Mouse (Mus musculus) midbrain, postnatal 0 days (tissue): ENCODE results near the gene 4930426L09Rik. TPM values are rescaled to one million over a fixed set of nuclear protein-coding genes. Genes with fewer than 3 reads are reported as not detected.
"Not testable (repeated sequence)": the region's sequence is repeated elsewhere in the genome, so short reads cannot be mapped to it uniquely, and the experiment has no call there.

ENCODE experiments used
- ATAC-seq: fragments of 200-750 bp; cut with Nextera tagmentation; 2 replicates; pipeline ENCODE4 v1.8.0; 2017; ENCODE audit warnings: moderate number of reproducible peaks, mild to moderate bottlenecking, moderate TSS enrichment, moderate library complexity; ENCODE audit not compliant: low FRiP score
- DNase-seq: peaks from one replicate; pipeline ENCODE4 v3.0.0-alpha.2; 2015; ENCODE audit warnings: low spot score
- H3K27ac ChIP-seq: fragments of 300-500 bp; sonication (generic); 2 replicates; pipeline ENCODE4 v1.5.1; 2014; ENCODE audit warnings: low read depth, mild to moderate bottlenecking, low read length, mixed read lengths
- H3K27me3 ChIP-seq: fragments of 300-500 bp; sonication (generic); 2 replicates; pipeline ENCODE4 v1.6.1; 2014; ENCODE audit warnings: low read length, control low read depth, mixed read lengths; ENCODE audit not compliant: insufficient read depth
- H3K36me3 ChIP-seq: fragments of 300-500 bp; sonication (generic); 2 replicates; pipeline ENCODE4 v1.6.1; 2014; ENCODE audit warnings: low read length, control low read depth, mixed read lengths; ENCODE audit not compliant: insufficient read depth
- H3K4me1 ChIP-seq: fragments of 300-500 bp; sonication (generic); 2 replicates; pipeline ENCODE4 v1.6.1; 2014; ENCODE audit warnings: mild to moderate bottlenecking, control low read depth, antibody characterized with exemption, low read length, mixed read lengths; ENCODE audit not compliant: insufficient read depth
- H3K4me2 ChIP-seq: fragments of 300-500 bp; sonication (generic); 2 replicates; pipeline ENCODE4 v1.6.1; 2014; ENCODE audit warnings: low read depth, mild to moderate bottlenecking, low read length, mixed read lengths; ENCODE audit not compliant: poor library complexity, severe bottlenecking
- H3K4me3 ChIP-seq: fragments of 300-500 bp; sonication (generic); 2 replicates; pipeline ENCODE4 v1.5.1; 2014; ENCODE audit warnings: low read depth, mild to moderate bottlenecking, low read length, moderate library complexity
- H3K9ac ChIP-seq: fragments of 300-500 bp; sonication (generic); replicated peaks from 2 replicates; pipeline ENCODE4 v1.6.1; 2014; ENCODE audit warnings: mild to moderate bottlenecking, low read length, moderate library complexity, mixed read lengths; ENCODE audit not compliant: poor library complexity, severe bottlenecking
- H3K9me3 ChIP-seq: fragments of 300-500 bp; sonication (generic); 2 replicates; pipeline ENCODE4 v1.6.1; 2016; ENCODE audit warnings: low read length, control low read depth
- CTCF ChIP-seq: IDR thresholded peaks from 2 replicates; pipeline ENCODE4 v1.5.1; 2016; ENCODE audit warnings: antibody characterized with exemption, mild to moderate bottlenecking
- WGBS: fragments of 180-500 bp; shearing (Covaris S2); extraction: QIAGEN DNeasy Blood & Tissue Kit; methylation state at CpG from one replicate; pipeline ENCODE4 v1.1.7; 2014; 5-methylcytosine and 5-hydroxymethylcytosine counted together
- polyA plus RNA-seq: library from polyadenylated mRNA; unstranded; fragments of >200 nt; fragmentation: Nextera tagmentation; extraction: Ambion mirVana; gene quantifications from 2 replicates; pipeline ENCODE4 v1.2.1, GENCODE M21; 2015
- total RNA-seq: library from RNA; depleted of rRNA; stranded (reverse); fragments of >200 nt; gene quantifications from 2 replicates; pipeline ENCODE4 v1.2.3, GENCODE M21; 2014

The 4930426L09Rik gene
- total and polyA plus RNA-seq, 2 experiments from 2014 or later, result 0.41 to 1.1 TPM

- Histone ChIP-seq H3K4me1 (no peaks in the 10 kb centered on the region; the same call in 1 of the 2 replicates), H3K36me3 (no peaks in the 10 kb centered on the region), H3K4me3 (peak overlapping the region; percentile 89), H3K4me2 (peak overlapping the region; percentile 95), H3K27ac (no peak overlapping the region), H3K27me3 (no peaks in the 10 kb centered on the region), H3K9me3 (no peaks in the 10 kb centered on the region), H3K9ac (peak overlapping the region; percentile 75)
- peak; percentile 3; the same call in 1 of the 2 replicates for TF ChIP-seq CTCF
- ATAC-seq, result no peak
- no peak for DNase-seq
- 1% methylated on average over 25 of the region's 25 CpGs for WGBS
Measured at GRCm38 (mm10) chr2:18996451-18997211, 1.5 kb upstream of the 4930426L09Rik start.

GRCm38 (mm10) chr2:18997387-18997971 is 664 bp upstream of the 4930426L09Rik start:
- ATAC-seq (peak; percentile 69), DNase-seq (peak; percentile 38)
- Histone ChIP-seq H3K36me3 (no peaks in the 10 kb centered on the region), H3K27me3 (no peaks in the 10 kb centered on the region), H3K9ac (peak overlapping the region; percentile 75), H3K4me2 (peak overlapping the region; percentile 95), H3K27ac (peak overlapping the region; percentile 65), H3K9me3 (no peaks in the 10 kb centered on the region), H3K4me3 (peak overlapping the region; percentile 89), H3K4me1 (no peaks in the 10 kb centered on the region; the same call in 1 of the 2 replicates)
- WGBS, result under 1% methylated on average over 45 of the region's 46 CpGs
- no peak for TF ChIP-seq CTCF

DNA sequence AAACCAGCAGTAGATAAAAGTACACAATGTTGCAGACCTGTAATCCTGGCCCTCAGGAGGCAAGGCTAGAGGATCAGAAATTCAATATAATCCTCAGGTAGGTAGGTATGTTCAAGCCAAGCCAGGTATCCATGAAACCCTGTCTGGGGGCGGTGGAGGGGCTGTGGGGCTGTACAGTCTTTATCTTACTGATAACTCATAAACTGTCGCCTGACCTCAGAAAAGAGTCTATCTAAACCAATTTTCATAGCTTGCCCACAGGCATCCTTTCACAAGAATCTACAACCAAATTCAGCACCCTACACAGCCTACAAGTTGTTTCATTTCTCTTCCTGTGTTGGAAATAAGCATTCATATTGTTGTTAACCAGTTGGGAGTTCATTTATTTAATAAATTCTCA is 1.3 kb downstream of the 4930426L09Rik start:
- no peaks in the 10 kb centered on the region for H3K36me3 ChIP-seq
- no peaks in the 10 kb centered on the region for H3K27me3 ChIP-seq
- no peak overlapping the region for H3K27ac ChIP-seq
- ATAC-seq (no peak), DNase-seq (no peak)
- WGBS, result 91% methylated on average over 2 of the region's 2 CpGs
- no peak overlapping the region for H3K9ac ChIP-seq
- no peaks in the 10 kb centered on the region for H3K9me3 ChIP-seq
- TF ChIP-seq CTCF, result no peak
- H3K4me3 ChIP-seq, result no peak overlapping the region
- H3K4me1 ChIP-seq, result no peaks in the 10 kb centered on the region; the same call in 1 of the 2 replicates
- H3K4me2 ChIP-seq, result no peak overlapping the region

DNA sequence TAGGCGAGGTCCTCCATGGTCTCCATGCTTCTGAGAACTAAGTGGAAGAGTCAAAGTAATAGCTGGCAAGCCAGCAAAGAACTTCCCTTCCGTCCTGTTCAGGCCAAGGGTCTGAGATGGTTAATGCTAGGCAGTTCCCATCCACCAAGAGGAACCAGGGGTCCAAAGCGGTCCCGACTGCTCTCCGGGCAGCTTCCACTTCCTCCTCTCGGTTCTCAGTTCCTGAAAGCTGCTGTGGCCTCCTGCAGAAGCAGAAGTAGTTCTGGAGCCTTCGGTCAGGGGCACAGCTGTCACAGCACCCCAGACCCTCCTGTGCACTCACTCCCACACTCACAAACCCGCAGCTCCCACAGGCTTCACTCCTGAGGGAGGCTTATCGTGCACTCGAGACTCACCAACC is 6.7 kb downstream of the 4930426L09Rik start:
- no peak for ATAC-seq
- DNase-seq, result no peak
- H3K4me2 ChIP-seq, result no peak overlapping the region
- no peak overlapping the region for H3K27ac ChIP-seq
- H3K4me1 ChIP-seq, result no peaks in the 10 kb centered on the region
- no peaks in the 10 kb centered on the region for H3K36me3 ChIP-seq
- H3K9me3 ChIP-seq, result no peaks in the 10 kb centered on the region
- no peak for TF ChIP-seq CTCF
- no peaks in the 10 kb centered on the region for H3K27me3 ChIP-seq
- 80% methylated on average over 10 of the region's 10 CpGs for WGBS
- H3K4me3 ChIP-seq, result no peak overlapping the region
- no peak overlapping the region for H3K9ac ChIP-seq

DNA sequence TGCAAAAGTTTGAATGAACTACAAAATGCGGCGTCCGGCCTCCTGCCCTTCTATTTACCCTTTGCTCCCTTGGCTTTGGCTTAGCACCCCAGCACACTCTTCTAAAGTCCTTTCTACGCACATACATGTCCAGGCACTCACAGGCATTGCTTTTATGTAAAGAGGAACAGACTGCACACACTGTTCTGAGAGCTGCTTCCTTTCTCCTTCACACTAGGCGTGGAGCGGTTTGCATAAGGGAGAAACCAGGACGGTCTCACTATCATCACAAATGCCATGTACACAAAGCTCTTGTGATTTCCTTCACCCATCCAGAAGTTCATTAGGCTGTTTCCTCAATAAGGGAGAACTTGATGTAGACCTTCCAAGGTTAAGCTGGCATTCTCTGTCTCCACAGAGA is 8.0 kb downstream of the 4930426L09Rik start:
- H3K4me3 ChIP-seq, result no peak overlapping the region
- H3K27me3 ChIP-seq, result no peaks in the 10 kb centered on the region
- DNase-seq, result no peak
- H3K36me3 ChIP-seq, result no peaks in the 10 kb centered on the region
- H3K9ac ChIP-seq, result no peak overlapping the region
- 90% methylated on average over 7 of the region's 7 CpGs for WGBS
- no peak overlapping the region for H3K27ac ChIP-seq
- no peak overlapping the region for H3K4me2 ChIP-seq
- no peaks in the 10 kb centered on the region for H3K4me1 ChIP-seq
- no peaks in the 10 kb centered on the region for H3K9me3 ChIP-seq
- no peak for ATAC-seq
- TF ChIP-seq CTCF, result no peak

- ATAC-seq (no peak), DNase-seq (no peak)
- 79% methylated on average over 4 of the region's 4 CpGs for WGBS
- H3K4me2 ChIP-seq, result no peak overlapping the region
- no peak overlapping the region for H3K4me3 ChIP-seq
- no peaks in the 10 kb centered on the region for H3K36me3 ChIP-seq
- no peaks in the 10 kb centered on the region for H3K4me1 ChIP-seq
- no peak for TF ChIP-seq CTCF
- H3K9ac ChIP-seq, result no peak overlapping the region
- no peaks in the 10 kb centered on the region for H3K9me3 ChIP-seq
- H3K27ac ChIP-seq, result no peak overlapping the region
- H3K27me3 ChIP-seq, result no peaks in the 10 kb centered on the region
Measured at GRCm38 (mm10) chr2:19007580-19007979, 9.4 kb downstream of the 4930426L09Rik start.

- not testable (repeated sequence) for H3K4me1 ChIP-seq, H3K36me3 ChIP-seq, H3K9me3 ChIP-seq, H3K4me2 ChIP-seq, DNase-seq, H3K9ac ChIP-seq, H3K27ac ChIP-seq, H3K27me3 ChIP-seq, H3K4me3 ChIP-seq, ATAC-seq
- WGBS, result 89% methylated on average over 1 of the region's 1 CpGs
Measured at GRCm38 (mm10) chr2:19010541-19010940, 12.4 kb downstream of the 4930426L09Rik start.
